Mouse (Mus musculus): Measurements from ENCODE around the gene Styxl1.

GRCm38 (mm10) chr5:135712803-135713202, 65.4 kb downstream of the Styxl1 start:
- no peak for TF ChIP-seq CTCF (IDR thresholded peaks at IDR 0.05; ENCODE audit: insufficient read depth, low read length)
- TF ChIP-seq POLR2A (IDR thresholded peaks at IDR 0.05; ENCODE audit: borderline replicate concordance, extremely low read depth, low read depth, low read length): no peak

Data from lung, adult 2 months (tissue).